Mouse (Mus musculus): ENCODE measurements around the gene Xrcc6.
"Not testable (repeated sequence)": the region's sequence is repeated elsewhere in the genome, so short reads cannot be mapped to it uniquely, and the experiment has no call there.

The Xrcc6 gene

GRCm38 (mm10) chr15:81964980-81965545 lies 22.6 kb upstream of the Xrcc6 start:
- in situ Hi-C loops (cut with MboI, MseI): loop anchor here (5.0 kb wide), 1 partner anchor 62 kb away; no protein-coding TSS in a partner anchor

- in situ Hi-C loops (cut with MboI, MseI): no loop called here
Observed at GRCm38 (mm10) chr15:81966062-81966829, 21.4 kb upstream of the Xrcc6 start.

- in situ Hi-C loops (cut with MboI, MseI): no loop called here
Observed at GRCm38 (mm10) chr15:81967821-81968220, 19.8 kb upstream of the Xrcc6 start.

- in situ Hi-C loops (cut with MboI, MseI): no loop called here
Observed at GRCm38 (mm10) chr15:81968447-81968846, 19.2 kb upstream of the Xrcc6 start.

- in situ Hi-C loops (cut with MboI, MseI): no loop called here
Observed at GRCm38 (mm10) chr15:81969173-81969572, 18.5 kb upstream of the Xrcc6 start.

GRCm38 (mm10) chr15:81969635-81970034 lies 18.0 kb upstream of the Xrcc6 start:
- in situ Hi-C loops (cut with MboI, MseI): not testable (repeated sequence)

- in situ Hi-C loops (cut with MboI, MseI): not testable (repeated sequence)
Observed at GRCm38 (mm10) chr15:81970498-81970897, 17.1 kb upstream of the Xrcc6 start.

- in situ Hi-C loops (cut with MboI, MseI): not testable (repeated sequence)
Observed at GRCm38 (mm10) chr15:81975156-81975555, 12.5 kb upstream of the Xrcc6 start.

GRCm38 (mm10) chr15:81980321-81980720 lies 7.3 kb upstream of the Xrcc6 start, which contains the start of gene 1700029P11Rik:
TSS of gene 1700029P11Rik (plus strand) at chr15:81980540.
- in situ Hi-C loops (cut with MboI, MseI): no loop called here

- in situ Hi-C loops (cut with MboI, MseI): no loop called here
Observed at GRCm38 (mm10) chr15:81982173-81982572, 5.5 kb upstream of the Xrcc6 start.

GRCm38 (mm10) chr15:81985267-81986161 lies 2.1 kb upstream of the Xrcc6 start:
- in situ Hi-C loops (cut with MboI, MseI): no loop called here

GRCm38 (mm10) chr15:81989371-81990062 lies 1.9 kb downstream of the Xrcc6 start:
- in situ Hi-C loops (cut with MboI, MseI): loop anchor here (5.0 kb wide), 1 partner anchor 37 kb away; no protein-coding TSS in a partner anchor

- in situ Hi-C loops (cut with MboI, MseI): loop anchor here (5.0 kb wide), 1 partner anchor 38 kb away; no protein-coding TSS in a partner anchor
Observed at GRCm38 (mm10) chr15:81990549-81990948, 2.9 kb downstream of the Xrcc6 start.

- in situ Hi-C loops (cut with MboI, MseI): loop anchor here (5.0 kb wide), 1 partner anchor 42 kb away; no protein-coding TSS in a partner anchor
Observed at GRCm38 (mm10) chr15:81993992-81994391, 6.4 kb downstream of the Xrcc6 start.

- in situ Hi-C loops (cut with MboI, MseI): no loop called here
Observed at GRCm38 (mm10) chr15:82004257-82004656, 16.6 kb downstream of the Xrcc6 start.

GRCm38 (mm10) chr15:82011947-82012346 lies 24.3 kb downstream of the Xrcc6 start:
- in situ Hi-C loops (cut with MboI, MseI): no loop called here

- in situ Hi-C loops (cut with MboI, MseI): no loop called here
Observed at GRCm38 (mm10) chr15:82014745-82015391, 27.2 kb downstream of the Xrcc6 start.

- in situ Hi-C loops (cut with MboI, MseI): no loop called here
Observed at GRCm38 (mm10) chr15:82015392-82016100, 27.9 kb downstream of the Xrcc6 start.

- in situ Hi-C loops (cut with MboI, MseI): no loop called here
Observed at GRCm38 (mm10) chr15:82016101-82016808, 28.6 kb downstream of the Xrcc6 start.

Data from T-helper 1 cell (primary cell).